In genomic region chr16:93219731-93220130, GRCm38 (mm10) we compare ENCODE assay signal across 16 mouse cellular contexts.
"Had no signal": no experiment of that assay in that cellular context is flagged by ENCODE, and none has a peak within 500 bp of the region (broad histone marks: within the 10 kb centered on the region; RNA-seq: fewer than 3 reads in every experiment).

No protein-coding gene starts in this region.

- H3K27me3 ChIP-seq: lung, embryonic 15.5 days; neural tube, embryonic 12.5 days had no signal

- H3K27ac ChIP-seq: intestine, embryonic 15.5 days; kidney, embryonic 15.5 days; limb, embryonic 13.5 days; liver, embryonic 15.5 days; lung, embryonic 15.5 days; macrophage; midbrain, embryonic 10.5 days; neural tube, embryonic 12.5 days; stomach, postnatal 0 days had no signal

- H3K36me3 ChIP-seq: intestine, embryonic 15.5 days; kidney, embryonic 15.5 days; limb, embryonic 13.5 days; liver, embryonic 15.5 days; lung, embryonic 15.5 days; midbrain, embryonic 10.5 days; neural tube, embryonic 12.5 days had no signal

- H3K4me2 ChIP-seq: intestine, embryonic 15.5 days; kidney, embryonic 15.5 days; limb, embryonic 13.5 days; liver, embryonic 15.5 days; lung, embryonic 15.5 days; neural tube, embryonic 12.5 days had no signal

- H3K4me1 ChIP-seq: limb, embryonic 13.5 days; lung, embryonic 15.5 days had no signal

- H3K9ac ChIP-seq: intestine, embryonic 15.5 days; kidney, embryonic 15.5 days; limb, embryonic 13.5 days; liver, embryonic 15.5 days; lung, embryonic 15.5 days; neural tube, embryonic 12.5 days had no signal

- DNase-seq: kidney, adult 18-20 months; kidney, postnatal 14 days; left cerebral cortex, postnatal 4 days; lung, postnatal 14 days; midbrain, embryonic 14.5 days; right cerebral cortex, postnatal 14 days; thymus, postnatal 14 days had no signal

- H3K4me3 ChIP-seq: intestine, embryonic 15.5 days; kidney, embryonic 15.5 days; limb, embryonic 13.5 days; liver, embryonic 15.5 days; lung, embryonic 15.5 days; midbrain, embryonic 10.5 days; neural tube, embryonic 12.5 days had no signal

- ATAC-seq: intestine, embryonic 15.5 days had no signal

- H3K9me3 ChIP-seq: intestine, embryonic 15.5 days; kidney, embryonic 15.5 days; limb, embryonic 13.5 days; liver, embryonic 15.5 days; lung, embryonic 15.5 days; midbrain, embryonic 10.5 days; neural tube, embryonic 12.5 days had no signal
